Mouse (Mus musculus) stomach, embryonic 16.5 days (tissue): ENCODE data around the gene Pomt1. TPM values are rescaled to one million over a fixed set of nuclear protein-coding genes. Genes with fewer than 3 reads are reported as not detected.

ENCODE experiments used
- ATAC-seq: fragments of 200-750 bp; cut with Nextera tagmentation; 2 replicates; pipeline ENCODE4 v1.8.0; 2017; ENCODE audit warnings: moderate number of reproducible peaks, moderate TSS enrichment; ENCODE audit not compliant: insufficient read depth, low FRiP score
- H3K27ac ChIP-seq: fragments of 300-500 bp; sonication (generic); 2 replicates; pipeline ENCODE4 v1.5.1; 2014; ENCODE audit warnings: low read length
- H3K27me3 ChIP-seq: fragments of 300-500 bp; sonication (generic); 2 replicates; pipeline ENCODE4 v1.6.1; 2014; ENCODE audit warnings: low read length, control low read depth, mixed read lengths; ENCODE audit not compliant: control insufficient read depth, insufficient read depth
- H3K36me3 ChIP-seq: fragments of 300-500 bp; sonication (generic); 2 replicates; pipeline ENCODE4 v1.6.1; 2014; ENCODE audit warnings: low read length; ENCODE audit not compliant: control insufficient read depth, insufficient read depth
- H3K4me1 ChIP-seq: fragments of 300-500 bp; sonication (generic); 2 replicates; pipeline ENCODE4 v1.6.1; 2014; ENCODE audit warnings: low read length, control low read depth, mixed read lengths; ENCODE audit not compliant: control insufficient read depth, insufficient read depth
- H3K4me2 ChIP-seq: fragments of 300-500 bp; sonication (generic); 2 replicates; pipeline ENCODE4 v1.6.1; 2014; ENCODE audit warnings: low read depth, low read length, mixed read lengths
- H3K4me3 ChIP-seq: fragments of 300-500 bp; sonication (generic); replicated peaks from 2 replicates; pipeline ENCODE4 v1.5.1; 2014; ENCODE audit warnings: mild to moderate bottlenecking, low read length
- H3K9ac ChIP-seq: fragments of 300-500 bp; sonication (generic); 2 replicates; pipeline ENCODE4 v1.6.1; 2014; ENCODE audit warnings: low read length
- H3K9me3 ChIP-seq: fragments of 300-500 bp; sonication (generic); replicated peaks from 2 replicates; pipeline ENCODE4 v1.6.1; 2016; ENCODE audit warnings: low read length, control low read depth; ENCODE audit not compliant: control insufficient read depth
- WGBS: fragments of 180-500 bp; shearing (Covaris S2); extraction: QIAGEN DNeasy Blood & Tissue Kit; methylation state at CpG from one replicate; pipeline ENCODE4 v1.1.7; 2014; 5-methylcytosine and 5-hydroxymethylcytosine counted together
- polyA plus RNA-seq: library from polyadenylated mRNA; unstranded; fragments of >200 nt; fragmentation: Nextera tagmentation; extraction: Ambion mirVana; gene quantifications from 2 replicates; pipeline ENCODE4 v1.2.1, GENCODE M21; 2015

Pomt1 gene
- polyA plus RNA-seq, 1 experiment from 2014 or later = 24.0 TPM

- no peaks in the 10 kb centered on the region for H3K9me3 ChIP-seq
- H3K4me2 ChIP-seq = no peak overlapping the region
- H3K36me3 ChIP-seq = no peaks in the 10 kb centered on the region
- no peak overlapping the region for H3K4me3 ChIP-seq
- H3K9ac ChIP-seq = no peak overlapping the region
- 91% methylated on average over 9 of the region's 9 CpGs for WGBS
- no peak overlapping the region for H3K27ac ChIP-seq
- no peak for ATAC-seq
- H3K27me3 ChIP-seq = no peaks in the 10 kb centered on the region
- H3K4me1 ChIP-seq = peaks cover 12% of the 10 kb centered on the region
Measured at GRCm38 (mm10) chr2:32238708-32239435, 2.5 kb downstream of the Pomt1 start.

- no peak overlapping the region for H3K4me3 ChIP-seq
- 87% methylated on average over 5 of the region's 5 CpGs for WGBS
- H3K36me3 ChIP-seq = no peaks in the 10 kb centered on the region
- H3K27ac ChIP-seq = no peak overlapping the region
- no peak for ATAC-seq
- H3K4me2 ChIP-seq = no peak overlapping the region
- H3K27me3 ChIP-seq = no peaks in the 10 kb centered on the region
- no peak overlapping the region for H3K9ac ChIP-seq
- peaks cover 3% of the 10 kb centered on the region; the same call in 1 of the 2 replicates for H3K4me1 ChIP-seq
- H3K9me3 ChIP-seq = no peaks in the 10 kb centered on the region
Measured at GRCm38 (mm10) chr2:32240591-32240990, 4.2 kb downstream of the Pomt1 start.

- Histone ChIP-seq H3K4me3 (no peak overlapping the region), H3K4me2 (no peak overlapping the region), H3K36me3 (0 out of 2 replicates have a peak, but pooled peaks cover 4% of the 10 kb centered on the region), H3K9ac (no peak overlapping the region), H3K27ac (no peak overlapping the region), H3K27me3 (no peaks in the 10 kb centered on the region), H3K9me3 (no peaks in the 10 kb centered on the region), H3K4me1 (no peaks in the 10 kb centered on the region)
- 81% methylated on average over 4 of the region's 4 CpGs for WGBS
- ATAC-seq = no peak
Measured at GRCm38 (mm10) chr2:32242986-32243385, 6.6 kb downstream of the Pomt1 start.

GRCm38 (mm10) chr2:32246741-32247140, 10.4 kb downstream of the Pomt1 start:
- no peak overlapping the region for H3K27ac ChIP-seq
- H3K36me3 ChIP-seq = 0 out of 2 replicates have a peak, but pooled peaks cover 16% of the 10 kb centered on the region
- H3K9ac ChIP-seq = no peak overlapping the region; the same call in 1 of the 2 replicates
- H3K4me3 ChIP-seq = no peak overlapping the region
- no peaks in the 10 kb centered on the region for H3K27me3 ChIP-seq
- no peak for ATAC-seq
- no peaks in the 10 kb centered on the region for H3K4me1 ChIP-seq
- H3K4me2 ChIP-seq = no peak overlapping the region
- WGBS = 85% methylated on average over 4 of the region's 4 CpGs
- no peaks in the 10 kb centered on the region for H3K9me3 ChIP-seq

GRCm38 (mm10) chr2:32248377-32249361, 12.3 kb downstream of the Pomt1 start:
- no peak overlapping the region for H3K4me2 ChIP-seq
- H3K9me3 ChIP-seq = no peaks in the 10 kb centered on the region
- peaks cover 10% of the 10 kb centered on the region; the same call in 1 of the 2 replicates for H3K4me1 ChIP-seq
- 0 out of 2 replicates have a peak, but pooled peaks cover 21% of the 10 kb centered on the region for H3K36me3 ChIP-seq
- 73% methylated on average over 10 of the region's 10 CpGs for WGBS
- no peak for ATAC-seq
- H3K27me3 ChIP-seq = no peaks in the 10 kb centered on the region
- no peak overlapping the region for H3K27ac ChIP-seq
- no peak overlapping the region for H3K4me3 ChIP-seq
- H3K9ac ChIP-seq = no peak overlapping the region

GRCm38 (mm10) chr2:32251791-32252527, 15.6 kb downstream of the Pomt1 start:
- no peak; the same call in 1 of the 2 replicates for ATAC-seq
- 0 out of 2 replicates have a peak, but pooled peaks cover 21% of the 10 kb centered on the region for H3K36me3 ChIP-seq

GRCm38 (mm10) chr2:32252658-32253057, 16.3 kb downstream of the Pomt1 start:
- Histone ChIP-seq H3K4me3 (no peak overlapping the region), H3K9me3 (no peaks in the 10 kb centered on the region), H3K27ac (peak overlapping the region; percentile 40; the same call in 1 of the 2 replicates), H3K4me2 (no peak overlapping the region), H3K36me3 (0 out of 2 replicates have a peak, but pooled peaks cover 21% of the 10 kb centered on the region), H3K4me1 (peaks cover 11% of the 10 kb centered on the region; the same call in 1 of the 2 replicates), H3K27me3 (no peaks in the 10 kb centered on the region), H3K9ac (no peak overlapping the region)
- no peak for ATAC-seq
- 84% methylated on average over 5 of the region's 5 CpGs for WGBS

More at GRCm38 (mm10) chr2:32251791-32252527, 15.6 kb downstream of the Pomt1 start:
- peak overlapping the region; percentile 40; the same call in 1 of the 2 replicates for H3K27ac ChIP-seq
- no peaks in the 10 kb centered on the region for H3K27me3 ChIP-seq
- H3K4me3 ChIP-seq = no peak overlapping the region
- H3K4me1 ChIP-seq = peaks cover 11% of the 10 kb centered on the region; the same call in 1 of the 2 replicates
- 62% methylated on average over 12 of the region's 12 CpGs for WGBS
- no peaks in the 10 kb centered on the region for H3K9me3 ChIP-seq
- no peak overlapping the region for H3K4me2 ChIP-seq
- no peak overlapping the region for H3K9ac ChIP-seq

GRCm38 (mm10) chr2:32253352-32253751, 17.0 kb downstream of the Pomt1 start:
- no peak for ATAC-seq
- H3K27me3 ChIP-seq = no peaks in the 10 kb centered on the region
- no peak overlapping the region for H3K27ac ChIP-seq
- no peaks in the 10 kb centered on the region for H3K9me3 ChIP-seq
- H3K4me3 ChIP-seq = no peak overlapping the region
- H3K4me2 ChIP-seq = no peak overlapping the region
- WGBS = 83% methylated on average over 1 of the region's 1 CpGs
- H3K4me1 ChIP-seq = peaks cover 11% of the 10 kb centered on the region; the same call in 1 of the 2 replicates
- no peak overlapping the region; the same call in 1 of the 2 replicates for H3K9ac ChIP-seq
- H3K36me3 ChIP-seq = 0 out of 2 replicates have a peak, but pooled peaks cover 14% of the 10 kb centered on the region
